Mouse (Mus musculus): ENCODE measurements around the gene Cfap161.

Cfap161 gene

GRCm38 (mm10) chr7:83794705-83795104, at the start of gene Cfap161:
TSS of gene Cfap161 (minus strand) at chr7:83794880.
- DNase-seq (ENCODE audit: low read depth, low spot score), result peak; percentile 57

DNA sequence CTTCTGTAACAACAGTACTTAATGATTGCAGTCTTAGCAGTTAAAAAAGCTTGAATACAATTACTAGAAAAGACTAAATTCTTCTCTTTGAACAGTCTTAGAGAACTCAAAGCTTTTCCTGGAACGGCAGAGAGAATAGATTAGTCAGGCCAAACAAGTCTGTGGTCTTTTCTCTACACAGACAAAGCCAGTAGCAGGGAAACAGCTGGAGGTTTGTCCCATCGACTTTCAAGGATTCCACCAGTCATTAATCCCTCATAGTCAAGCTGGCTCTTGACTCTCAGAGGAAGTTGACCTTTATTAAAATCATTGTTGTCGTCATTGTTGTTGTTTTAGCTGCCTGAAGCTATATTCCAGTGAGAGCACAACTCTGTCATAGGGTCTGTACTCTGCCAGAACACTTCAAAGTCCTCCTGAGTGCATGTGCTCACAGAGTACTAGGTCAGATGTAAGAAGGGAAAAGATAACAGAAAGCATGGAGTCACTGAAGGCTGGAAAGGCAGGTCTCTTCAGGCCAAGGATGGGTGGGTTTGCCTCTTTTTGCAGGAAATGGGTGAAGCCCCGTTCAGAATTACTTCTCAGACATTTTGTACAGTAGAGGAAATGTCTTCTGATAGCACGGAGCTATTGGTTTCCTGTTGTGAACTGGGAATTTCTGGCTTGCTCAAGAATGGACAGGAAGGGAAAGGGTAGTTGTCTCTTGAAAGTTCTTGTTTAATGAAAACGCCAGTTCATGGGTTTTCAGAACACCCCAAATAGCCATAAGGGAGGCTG, 48.0 kb upstream of the Cfap161 start:
- no peak for DNase-seq (ENCODE audit: low read depth, low spot score)

- DNase-seq (ENCODE audit: low read depth, low spot score), result no peak
These were observed 45.4 kb upstream of the Cfap161 start for GRCm38 (mm10) chr7:83840076-83840475.

DNA sequence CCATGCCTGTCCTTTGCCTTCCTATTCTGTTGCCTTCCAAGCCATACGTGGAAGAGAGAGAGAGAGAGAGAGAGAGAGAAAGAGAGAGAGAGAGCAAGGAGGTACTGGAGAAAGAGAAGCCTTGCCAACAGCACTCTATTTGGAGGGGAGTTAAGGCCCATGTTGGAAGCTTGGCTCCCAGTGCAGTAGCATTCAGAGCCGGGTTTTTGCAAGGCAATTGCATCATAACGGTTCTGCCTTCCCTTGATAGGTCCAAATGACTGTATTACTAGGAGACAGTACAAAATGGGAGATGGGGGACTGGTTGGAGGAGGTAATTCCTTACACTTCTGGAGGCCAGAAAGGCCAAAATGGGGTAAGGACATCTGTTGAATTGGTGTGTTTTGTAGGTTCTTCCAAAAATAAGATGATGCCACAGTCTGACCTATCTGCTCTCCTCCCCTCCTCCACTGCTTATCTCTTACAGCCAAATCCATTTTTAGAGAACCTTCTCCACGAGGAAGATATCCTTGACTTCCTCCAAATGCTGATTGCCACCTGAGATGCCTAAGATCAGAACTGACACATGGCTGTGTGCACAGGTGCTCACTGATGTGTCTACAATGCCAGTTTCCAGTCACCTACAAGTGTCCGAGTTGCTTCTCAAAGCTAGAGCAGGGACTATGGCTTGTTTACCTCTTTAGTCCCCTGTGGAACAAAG, 44.0 kb upstream of the Cfap161 start:
- DNase-seq (ENCODE audit: low read depth, low spot score), result no peak

DNA sequence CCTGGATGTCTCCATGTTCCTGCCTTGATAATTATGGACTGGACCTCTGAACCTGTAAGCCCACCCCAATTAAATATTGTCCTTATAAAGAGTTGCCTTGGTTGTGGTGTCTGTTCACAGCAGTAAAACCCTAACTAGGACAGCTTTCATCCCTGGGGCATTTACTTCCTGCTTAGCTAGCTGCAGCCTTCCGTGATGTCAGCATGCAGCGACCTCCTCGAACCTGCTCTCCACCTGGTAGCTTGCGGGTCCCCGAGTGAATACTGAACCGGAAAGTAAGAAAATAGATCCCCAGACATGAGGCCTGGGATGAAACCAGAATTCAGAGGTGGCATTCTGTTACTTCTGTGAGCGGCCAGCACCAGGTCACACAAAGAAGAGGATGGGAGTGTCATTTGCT, 34.7 kb upstream of the Cfap161 start:
- no peak for DNase-seq (ENCODE audit: low read depth, low spot score)

GRCm38 (mm10) chr7:83827402-83828076, 32.9 kb upstream of the Cfap161 start:
- no peak for DNase-seq (ENCODE audit: low read depth, low spot score)

- no peak for DNase-seq (ENCODE audit: low read depth, low spot score)
These were observed 32.1 kb upstream of the Cfap161 start for GRCm38 (mm10) chr7:83826808-83827207.

DNA sequence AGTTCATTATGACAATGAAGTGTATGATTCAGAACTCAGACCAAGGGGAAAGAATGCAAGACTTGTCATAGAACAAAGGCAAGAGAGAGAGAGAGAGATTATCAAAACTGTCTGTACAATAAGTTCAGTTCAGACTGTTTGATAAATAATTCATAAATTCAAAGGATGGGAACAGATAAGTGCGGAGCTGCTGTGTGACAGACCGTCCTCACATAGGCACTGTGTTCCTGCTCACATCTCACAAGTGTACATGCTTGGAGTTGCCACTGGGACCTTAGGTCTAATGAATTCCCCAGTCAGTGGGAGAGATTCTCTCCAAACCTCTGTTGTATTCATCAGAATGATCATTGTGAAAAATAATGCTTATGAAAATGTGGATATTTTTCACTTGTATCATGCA, 27.3 kb upstream of the Cfap161 start:
- no peak for DNase-seq (ENCODE audit: low read depth, low spot score)

DNA sequence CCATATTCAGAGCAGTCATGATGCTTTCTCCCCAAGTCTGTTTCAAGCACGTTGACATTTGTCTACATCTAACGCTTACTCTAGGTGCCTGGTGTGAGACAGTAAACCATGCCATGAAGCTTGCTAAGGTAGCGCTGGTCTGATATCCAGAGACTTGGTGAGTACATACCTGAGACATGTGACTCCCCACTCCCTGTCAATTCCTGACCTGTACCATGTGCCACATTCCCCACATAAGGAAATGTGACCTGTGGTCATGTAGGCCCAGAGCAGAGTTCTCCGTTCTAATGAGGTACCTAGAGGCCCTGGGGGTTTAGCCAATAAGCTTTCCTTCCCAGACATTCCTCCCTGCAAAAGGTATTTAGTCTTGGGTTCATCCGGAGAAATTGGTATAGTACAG, 22.2 kb upstream of the Cfap161 start:
- DNase-seq (ENCODE audit: low read depth, low spot score), result no peak

DNA sequence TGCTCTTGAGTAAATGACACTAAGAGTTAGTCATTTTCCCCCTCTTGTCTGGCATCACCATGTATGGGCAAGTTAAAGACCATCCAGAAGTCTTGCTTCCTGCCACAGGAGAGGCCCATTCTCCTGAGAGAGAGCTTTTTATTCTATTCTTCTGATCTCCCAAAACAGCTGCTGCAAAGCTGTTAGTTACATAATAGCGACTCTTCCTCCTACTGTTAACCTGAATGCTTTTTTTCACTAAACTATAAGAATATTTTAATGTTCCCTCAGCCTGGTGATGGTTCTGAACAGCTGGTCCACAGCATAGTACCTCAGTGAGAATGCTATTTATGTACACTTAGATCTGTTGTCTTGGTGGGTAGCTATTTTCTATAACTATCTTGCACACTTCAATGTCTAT, 21.0 kb upstream of the Cfap161 start:
- no peak for DNase-seq (ENCODE audit: low read depth, low spot score)

- no peak for DNase-seq (ENCODE audit: low read depth, low spot score)
These were observed 19.3 kb upstream of the Cfap161 start for GRCm38 (mm10) chr7:83813993-83814392.

DNA sequence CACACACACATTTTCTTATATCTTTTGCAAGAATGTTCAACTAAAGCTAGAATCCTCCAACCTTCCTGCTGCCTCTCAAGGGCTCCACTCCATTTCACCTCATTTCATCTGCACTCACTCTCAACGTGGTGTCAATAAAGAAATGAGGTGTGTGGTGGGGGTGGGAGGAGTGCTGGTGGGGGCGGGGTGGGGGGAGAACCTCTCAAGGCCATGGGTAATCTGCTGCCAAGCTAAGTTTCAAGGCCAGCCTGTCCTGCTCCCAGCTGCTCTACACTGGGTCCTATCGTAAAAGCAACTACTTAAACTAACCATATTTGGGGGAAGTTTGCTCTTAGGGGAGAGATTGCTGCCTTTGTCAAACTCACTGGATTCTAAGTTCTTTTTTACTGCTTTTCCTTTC, 18.8 kb upstream of the Cfap161 start:
- DNase-seq (ENCODE audit: low read depth, low spot score), result no peak

DNA sequence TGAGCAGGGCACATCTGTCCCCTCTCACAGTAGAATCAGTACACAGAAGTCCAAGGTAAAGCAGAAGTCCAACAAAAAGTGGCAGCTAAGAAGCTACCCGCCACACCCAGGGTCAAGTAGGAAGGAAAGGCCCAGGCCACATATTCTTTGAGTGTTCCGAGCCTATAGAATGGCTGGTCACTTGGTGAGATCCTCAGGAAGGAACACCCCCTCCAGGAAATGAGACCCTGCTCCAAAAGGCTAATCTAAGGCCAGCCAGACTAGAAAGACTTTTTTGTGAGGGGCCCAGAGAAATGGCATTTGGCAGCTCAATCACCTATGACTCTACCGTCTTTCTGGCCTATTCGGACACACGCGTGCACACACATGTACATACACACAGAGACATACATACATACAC, 18.3 kb upstream of the Cfap161 start:
- no peak for DNase-seq (ENCODE audit: low read depth, low spot score)

GRCm38 (mm10) chr7:83812581-83812980, 17.9 kb upstream of the Cfap161 start:
- DNase-seq (ENCODE audit: low read depth, low spot score), result no peak

DNA sequence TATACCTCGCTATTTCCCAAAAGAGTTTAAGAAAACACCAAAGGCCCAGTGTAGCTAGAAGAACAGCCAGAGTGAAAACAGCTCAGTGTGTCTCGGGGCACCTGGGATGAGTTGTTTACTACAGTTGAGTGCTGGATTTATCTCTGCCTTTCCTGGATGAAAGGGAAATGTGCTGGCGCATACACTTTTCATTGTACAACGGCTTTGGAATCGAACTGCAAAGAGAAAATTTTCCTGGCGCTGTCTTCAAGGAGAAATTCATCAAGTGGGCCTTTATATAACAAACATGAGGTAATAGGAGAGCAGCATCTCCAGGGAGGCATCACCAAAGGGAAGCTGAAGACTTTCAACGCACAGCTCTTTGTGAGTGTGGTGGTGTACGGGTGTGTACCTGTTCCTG, 17.2 kb upstream of the Cfap161 start:
- DNase-seq (ENCODE audit: low read depth, low spot score), result no peak

DNA sequence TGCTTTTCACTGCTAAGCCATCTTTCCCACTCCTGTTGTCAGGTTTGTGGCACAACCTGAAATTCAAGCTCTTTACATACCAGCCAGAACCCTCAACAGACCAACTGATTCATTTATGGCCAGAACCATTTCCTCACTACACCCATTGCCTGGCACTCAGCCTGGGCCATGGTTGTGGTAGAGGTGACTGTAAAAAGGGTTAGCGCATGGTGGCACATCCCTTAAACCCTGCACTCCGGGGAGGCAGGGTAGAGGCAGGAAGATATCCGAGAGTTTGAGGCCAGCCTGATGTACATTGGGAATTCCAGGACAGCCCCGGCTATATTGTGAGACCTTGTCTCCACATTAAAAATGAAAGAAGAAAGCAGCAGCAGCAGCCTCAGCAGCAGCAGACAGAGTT, 16.8 kb upstream of the Cfap161 start:
- DNase-seq (ENCODE audit: low read depth, low spot score), result no peak

DNA sequence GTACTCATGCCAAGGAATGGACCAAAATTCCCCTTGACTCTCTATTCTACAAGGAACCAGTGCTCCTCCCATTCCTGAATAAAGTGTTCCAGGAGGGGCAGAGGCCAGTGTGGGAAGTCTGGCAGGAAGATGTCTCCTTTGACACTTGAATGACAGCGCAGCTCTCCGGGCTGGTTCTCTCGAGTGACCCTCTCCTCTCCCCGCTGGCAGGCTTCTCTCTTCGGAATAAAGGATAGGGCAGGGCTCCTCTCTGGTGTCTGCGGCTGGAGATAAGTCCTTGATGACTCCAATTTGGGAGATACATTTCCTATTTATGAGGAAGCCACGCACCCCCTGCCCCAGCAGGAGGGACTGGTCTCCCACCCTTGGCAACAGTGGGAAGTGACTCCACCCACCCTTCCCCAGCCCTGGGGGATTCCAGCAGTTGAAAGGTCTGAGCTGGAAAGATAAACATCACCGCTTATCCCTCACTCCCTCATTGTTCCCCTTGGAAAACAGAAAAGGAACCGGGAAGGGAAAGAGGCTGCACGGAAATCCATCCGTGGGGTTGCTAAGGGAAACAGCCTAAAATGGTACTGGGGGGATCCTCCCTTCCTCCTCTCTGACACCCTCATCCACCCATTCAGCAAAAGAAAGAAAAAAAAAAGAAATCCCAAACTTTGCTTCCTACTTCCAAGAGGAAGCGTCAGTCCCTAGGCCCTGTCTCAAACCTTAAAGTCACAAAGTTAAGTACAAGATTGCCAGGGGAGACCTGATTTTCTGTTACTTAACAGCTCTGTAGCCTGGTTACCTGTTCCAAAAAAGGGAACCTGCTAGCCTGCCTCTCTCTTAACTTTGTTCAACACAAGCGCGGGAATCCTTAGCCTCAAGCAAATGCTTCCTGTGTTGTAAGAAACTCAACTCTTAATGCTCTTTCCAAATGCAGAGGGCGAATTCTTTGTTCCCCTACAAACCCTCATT, 15.7 kb upstream of the Cfap161 start:
- DNase-seq (ENCODE audit: low read depth, low spot score), result no peak

- no peak for DNase-seq (ENCODE audit: low read depth, low spot score)
These were observed 15.0 kb upstream of the Cfap161 start for GRCm38 (mm10) chr7:83809715-83810114.

- no peak for DNase-seq (ENCODE audit: low read depth, low spot score)
These were observed 14.4 kb upstream of the Cfap161 start for GRCm38 (mm10) chr7:83809060-83809459.

DNA sequence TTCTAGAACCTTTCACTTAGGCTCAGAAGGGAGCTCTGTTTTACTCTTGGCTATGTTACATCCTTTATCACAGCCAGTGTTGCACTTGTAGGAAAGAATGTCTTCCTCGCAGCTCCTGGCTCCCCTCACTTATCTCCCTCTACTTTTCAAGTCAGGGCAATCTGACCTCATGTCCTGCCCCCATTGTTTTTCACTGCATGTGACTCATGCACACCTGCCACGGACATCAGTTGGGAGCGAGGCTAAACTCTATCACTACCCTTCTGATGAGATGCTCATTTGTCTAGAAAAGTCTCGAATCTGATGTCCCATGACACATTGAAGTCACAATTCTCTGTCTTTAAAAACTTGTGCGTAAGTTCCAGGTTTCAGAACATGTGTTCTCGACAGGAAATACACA, 12.3 kb upstream of the Cfap161 start:
- DNase-seq (ENCODE audit: low read depth, low spot score), result no peak

DNA sequence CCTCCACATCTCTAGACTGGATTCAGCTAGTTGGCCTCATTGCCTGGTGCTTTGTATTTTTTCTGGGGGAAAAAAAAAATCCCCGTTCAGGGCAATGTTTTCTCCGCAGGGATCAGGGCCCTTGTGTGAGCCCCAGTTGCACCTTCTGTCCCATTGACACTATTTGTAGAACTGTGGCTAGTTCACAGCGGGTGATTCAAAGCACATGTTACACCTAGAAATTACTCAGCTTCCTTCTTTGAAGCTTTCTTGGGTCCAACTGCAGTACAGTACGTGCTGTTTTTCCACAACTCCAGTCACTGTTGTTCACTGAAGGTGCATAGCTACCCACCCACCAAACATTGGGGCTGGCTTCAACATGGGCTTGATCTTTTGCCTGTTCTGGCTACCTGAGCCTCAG, 9.1 kb upstream of the Cfap161 start:
- no peak for DNase-seq (ENCODE audit: low read depth, low spot score)

- DNase-seq (ENCODE audit: low read depth, low spot score), result peak; percentile 31
These were observed 7.8 kb upstream of the Cfap161 start for GRCm38 (mm10) chr7:83802509-83802908.
